Mouse (Mus musculus) adrenal gland, postnatal 14 days (tissue): ENCODE data around the gene Dera. TPM values are rescaled to one million over a fixed set of nuclear protein-coding genes. Genes with fewer than 3 reads are reported as not detected.
A peak's percentile ranks its signal among the peaks of the same experiment; 100 is the strongest.
"Not testable (repeated sequence)": the region's sequence is repeated elsewhere in the genome, so short reads cannot be mapped to it uniquely, and the experiment has no call there.

Experiments
- DNase-seq: peaks from one replicate; pipeline ENCODE4 v3.0.0; 2021; ENCODE audit warnings: mixed read lengths
- long read RNA-seq, 2 experiments: library from polyadenylated mRNA; stranded (forward); transcript quantifications; one replicate each; pipeline ENCODE4 v2.0.0; 2021
- total RNA-seq: library from RNA; stranded (reverse); gene quantifications from 2 replicates; pipeline ENCODE4 v1.2.3, GENCODE M21; 2021

Gene Dera
- total RNA-seq: 26.4 and 28.9 TPM in 2 replicates
- long read RNA-seq, experiment 1, transcript Dera-201 (9 exons, 1,729 nt): major isoform, 23 of 31 reads
- long read RNA-seq, experiment 1, partial matches to known transcripts: 1 of 31 reads
- long read RNA-seq, experiment 1, other reads (novel, unspliced or antisense): 4 of 31 reads
- long read RNA-seq, experiment 2, transcript Dera-201 (9 exons, 1,729 nt): major isoform, 23 of 29 reads
- long read RNA-seq, experiment 2, partial matches to known transcripts: 0 of 29 reads
- long read RNA-seq, experiment 2, other reads (novel, unspliced or antisense): 6 of 29 reads

- DNase-seq: peak; percentile 94
Measured at GRCm38 (mm10) chr6:137754056-137754856, at the start of gene Dera. Gene Dera, plus strand, starts transcription at chr6:137754546.

- no peak for DNase-seq
Measured at GRCm38 (mm10) chr6:137706209-137706608, 48.1 kb upstream of the Dera start.

GRCm38 (mm10) chr6:137708726-137709405 lies 45.5 kb upstream of the Dera start:
- DNase-seq: not testable (repeated sequence)

- DNase-seq: no peak
Measured at GRCm38 (mm10) chr6:137710179-137711037, 43.9 kb upstream of the Dera start.

GRCm38 (mm10) chr6:137712654-137713309 lies 41.6 kb upstream of the Dera start:
- no peak for DNase-seq

GRCm38 (mm10) chr6:137713310-137713664 lies 41.1 kb upstream of the Dera start:
- DNase-seq: no peak

GRCm38 (mm10) chr6:137716802-137717201 lies 37.5 kb upstream of the Dera start:
- DNase-seq: no peak

GRCm38 (mm10) chr6:137722220-137722931 lies 32.0 kb upstream of the Dera start:
- DNase-seq: no peak

DNA sequence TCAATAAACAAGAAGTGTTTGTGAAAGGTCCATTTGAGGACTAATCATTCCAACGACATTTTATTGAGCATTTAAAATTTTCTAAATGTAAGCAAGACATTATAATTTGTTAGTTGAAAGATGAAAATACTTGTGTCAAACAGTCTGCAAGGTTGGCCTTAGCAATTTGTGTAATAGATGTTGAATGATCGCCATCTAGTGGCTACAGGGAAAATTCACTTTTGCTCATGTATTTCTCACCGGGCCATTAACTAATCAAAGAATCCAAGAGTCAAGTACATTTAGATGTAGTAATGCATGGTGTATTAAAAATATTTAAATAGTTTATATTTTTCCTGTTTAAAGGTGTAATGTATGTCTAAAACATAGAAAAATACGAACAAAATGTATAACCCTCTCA lies 30.4 kb upstream of the Dera start:
- peak; percentile 54 for DNase-seq

DNA sequence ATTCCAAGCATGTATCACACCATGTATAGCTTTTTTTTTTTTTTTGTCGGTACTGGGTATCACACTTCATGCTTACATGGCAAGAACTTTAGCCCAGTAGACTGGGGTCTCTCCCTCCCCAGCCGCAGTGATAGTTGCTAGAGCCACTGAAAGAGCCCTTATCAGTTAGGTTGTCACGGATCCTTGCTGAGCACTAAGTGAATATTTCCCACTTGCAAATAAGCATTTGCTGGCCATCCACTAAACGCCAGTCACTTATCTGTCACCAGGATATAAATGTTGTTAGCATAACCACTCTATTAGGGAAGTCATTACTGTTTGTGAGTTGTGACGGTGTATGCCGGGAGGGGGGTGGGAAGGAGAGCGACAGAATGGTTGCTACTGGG lies 19.9 kb upstream of the Dera start:
- DNase-seq: no peak

DNA sequence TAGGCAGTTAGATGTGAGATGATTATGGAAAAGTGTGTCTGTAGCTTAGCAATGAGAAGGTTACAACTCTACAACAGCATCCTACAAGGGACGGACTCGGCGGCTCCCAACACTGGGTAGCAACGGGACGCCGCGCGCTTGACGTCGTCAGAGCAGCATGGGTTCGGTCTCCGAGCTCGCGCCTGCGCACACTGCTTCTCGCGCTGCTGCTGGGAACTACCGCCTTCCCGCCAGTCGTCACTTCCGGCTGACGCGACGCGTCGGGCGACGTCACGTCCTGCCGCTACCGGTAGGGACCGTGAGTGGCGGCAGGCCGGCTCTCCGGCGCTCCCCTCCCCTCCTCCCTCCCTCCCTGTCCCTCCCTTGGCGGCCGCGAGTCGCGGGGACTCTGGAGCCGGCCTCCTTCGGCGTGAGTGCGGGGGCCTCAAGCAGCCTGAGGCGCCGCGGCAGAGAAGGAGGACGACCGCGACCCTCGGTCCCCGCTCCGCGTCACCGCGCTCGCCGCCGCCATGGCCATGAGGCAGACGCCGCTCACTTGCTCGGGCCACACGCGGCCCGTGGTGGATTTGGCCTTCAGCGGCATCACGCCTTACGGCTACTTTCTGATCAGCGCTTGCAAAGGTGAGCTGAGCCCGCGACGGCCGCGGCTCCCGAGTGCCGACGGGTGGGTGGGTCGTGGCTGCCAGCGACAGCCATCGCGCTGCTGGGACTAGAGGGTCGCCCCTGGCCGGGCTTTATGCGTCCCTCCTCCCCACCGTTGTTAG lies 19.3 kb upstream of the Dera start, which contains the start of gene Strap:
Gene Strap (plus strand): TSS at position 233 of the 764 bp plus-strand sequence.
- DNase-seq: peak; percentile 97

- DNase-seq: peak; percentile 21
Measured at GRCm38 (mm10) chr6:137735671-137736238, 18.6 kb upstream of the Dera start.

GRCm38 (mm10) chr6:137740972-137741371 lies 13.4 kb upstream of the Dera start:
- DNase-seq: no peak

DNA sequence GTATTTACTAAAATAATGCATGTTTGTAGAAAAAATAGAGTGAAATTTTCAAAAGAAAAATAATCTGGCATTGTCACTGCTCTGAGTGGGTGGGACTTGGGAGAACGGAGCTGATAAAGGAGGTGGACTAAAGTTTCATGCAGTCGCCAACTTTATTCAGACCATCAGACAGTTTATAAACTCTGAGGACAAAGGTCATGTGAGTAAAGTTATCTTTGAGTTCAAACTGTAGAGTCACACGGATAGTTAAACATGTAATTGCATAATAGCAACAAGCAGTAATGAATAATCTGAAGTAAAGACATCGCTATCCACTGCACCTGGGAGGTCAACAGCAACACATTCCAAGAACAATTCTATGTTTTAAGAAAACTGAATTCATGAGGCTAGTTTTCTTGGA lies 9.6 kb upstream of the Dera start:
- DNase-seq: no peak

GRCm38 (mm10) chr6:137747174-137747928 lies 7.0 kb upstream of the Dera start:
- DNase-seq: peak; percentile 24

GRCm38 (mm10) chr6:137751551-137752274 lies 2.6 kb upstream of the Dera start:
- DNase-seq: no peak

GRCm38 (mm10) chr6:137752275-137752655 lies 2.1 kb upstream of the Dera start:
- DNase-seq: no peak

GRCm38 (mm10) chr6:137754857-137755232 lies 499 bp downstream of the Dera start:
- no peak for DNase-seq
